Mouse (Mus musculus) yolk sac, embryonic 10.5 days (tissue): ENCODE data around the gene Dars2.
A peak's percentile ranks its signal among the peaks of the same experiment; 100 is the strongest.
"Not testable (repeated sequence)": the region's sequence is repeated elsewhere in the genome, so short reads cannot be mapped to it uniquely, and the experiment has no call there.

Experiments
- DNase-seq: peaks from one replicate; pipeline ENCODE4 v3.0.0-alpha.2; 2017; ENCODE audit warnings: low spot score

Dars2 gene

DNA sequence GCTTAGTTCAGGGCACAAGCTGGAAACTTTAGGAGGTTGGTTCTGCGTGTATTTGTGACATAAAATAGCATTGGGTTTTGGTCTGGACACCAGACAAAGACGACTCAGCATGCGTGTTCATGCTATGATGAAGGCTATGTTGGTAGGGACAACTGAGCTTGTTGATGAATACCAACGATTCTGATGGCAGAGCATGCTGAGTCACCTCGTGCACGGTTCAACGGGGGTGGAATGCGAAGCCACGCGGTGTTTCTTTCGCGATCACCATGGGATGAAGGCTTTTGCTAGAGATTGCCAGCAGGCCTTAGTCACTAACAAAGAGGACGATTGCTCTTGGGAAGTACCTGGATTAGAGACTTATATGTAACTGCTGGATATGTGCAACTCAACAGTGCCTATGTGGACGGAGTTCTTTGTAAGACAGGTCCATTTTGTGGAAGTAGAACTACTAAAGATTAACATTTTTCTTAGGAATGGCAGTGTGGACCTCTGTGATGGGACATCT, 35.1 kb downstream of the Dars2 start:
- DNase-seq: peak; percentile 48

DNA sequence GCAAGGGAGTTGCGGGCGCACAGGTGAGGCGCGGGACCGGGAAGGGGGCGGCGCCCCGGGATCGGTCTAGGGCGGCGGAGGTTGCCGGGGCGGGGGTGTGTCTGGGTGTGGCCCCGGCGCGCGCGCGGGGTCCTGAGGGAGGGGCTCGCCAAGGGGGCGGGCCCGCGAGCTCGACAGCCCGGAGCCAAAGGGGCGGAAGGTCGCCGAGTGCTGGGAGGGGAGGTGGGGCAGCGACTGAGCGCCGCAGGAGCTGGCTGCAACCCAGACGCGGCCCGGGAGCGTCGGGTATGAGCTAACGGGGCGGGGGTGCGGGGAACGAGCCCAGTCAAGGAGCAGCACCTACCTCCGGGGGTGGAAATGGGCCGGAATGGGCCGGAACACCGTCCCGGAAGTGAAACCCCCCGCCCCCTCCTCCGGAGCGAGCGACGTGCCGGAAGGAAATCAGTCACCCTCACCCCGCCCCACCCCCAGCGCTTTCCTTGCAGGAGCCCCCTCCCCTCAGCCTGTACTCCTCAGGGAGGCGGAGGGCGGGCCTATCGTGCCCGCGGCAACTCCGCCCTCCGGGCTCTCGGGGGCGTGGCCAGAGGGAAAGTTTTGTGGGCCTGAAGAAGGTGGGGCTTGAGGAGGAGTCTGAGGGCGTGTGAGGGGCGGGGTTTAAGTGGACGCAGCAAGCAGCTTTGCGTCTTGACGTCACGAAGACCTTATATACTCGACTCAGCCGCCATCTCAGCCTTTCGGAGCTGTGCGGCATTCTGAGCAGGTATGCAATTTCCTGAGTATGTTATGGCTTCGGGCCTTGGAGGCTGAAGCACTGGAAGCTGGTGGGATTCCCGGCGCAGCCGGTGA, 35.8 kb downstream of the Dars2 start, which contains the start of gene Zbtb37:
Zbtb37 (minus strand) TSS at position 415 of the 846 bp plus-strand sequence.
- DNase-seq: peak; percentile 100

- DNase-seq: no peak
Observed at GRCm38 (mm10) chr1:161033856-161034434, 36.5 kb downstream of the Dars2 start.

- no peak for DNase-seq
Observed at GRCm38 (mm10) chr1:161032345-161032744, 38.1 kb downstream of the Dars2 start.

DNA sequence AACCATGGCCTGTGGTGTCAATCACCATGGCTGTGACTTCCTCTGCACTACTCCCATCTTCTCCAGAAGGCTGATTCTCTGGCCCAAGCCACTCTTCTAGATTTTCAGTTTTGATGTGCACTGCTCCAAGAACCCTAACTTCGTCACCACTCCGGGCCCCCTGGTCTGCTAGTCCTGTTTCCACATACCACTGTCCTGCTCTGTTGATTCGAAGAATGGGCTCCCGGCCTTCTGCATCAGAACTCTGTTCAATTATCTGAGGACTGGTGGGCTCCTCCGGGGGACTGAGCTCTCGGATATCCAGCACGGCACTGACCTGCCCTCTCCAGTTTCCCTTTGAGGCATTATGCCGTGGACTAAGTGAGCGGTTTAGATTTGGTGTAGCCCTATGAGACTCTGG, 38.6 kb downstream of the Dars2 start:
- no peak for DNase-seq

- no peak for DNase-seq
Observed at GRCm38 (mm10) chr1:161030058-161030457, 40.4 kb downstream of the Dars2 start.

- not testable (repeated sequence) for DNase-seq
Observed at GRCm38 (mm10) chr1:161028427-161028826, 42.0 kb downstream of the Dars2 start.

GRCm38 (mm10) chr1:161027196-161027595, 43.3 kb downstream of the Dars2 start:
- no peak for DNase-seq

- DNase-seq: no peak
Observed at GRCm38 (mm10) chr1:161025410-161026210, 44.8 kb downstream of the Dars2 start.

DNA sequence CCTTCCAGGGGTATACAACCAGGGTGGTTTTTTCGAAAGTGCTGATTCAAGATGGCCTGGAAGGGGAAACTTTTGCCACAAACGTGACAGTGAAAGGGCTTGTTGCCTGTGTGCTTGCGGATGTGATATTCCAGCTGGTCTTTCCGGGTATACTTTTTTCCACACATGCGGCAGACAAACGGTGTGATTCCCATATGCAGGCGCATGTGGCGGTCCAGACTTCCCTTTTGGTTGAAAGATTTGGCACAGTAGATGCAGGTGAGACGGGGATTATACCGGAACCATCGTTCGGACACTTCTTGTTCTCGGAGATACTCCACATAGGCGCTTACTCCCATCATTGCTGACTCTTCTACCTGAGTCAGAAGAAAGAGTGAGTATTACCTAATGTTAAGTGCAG, 50.4 kb downstream of the Dars2 start:
- DNase-seq: no peak

- DNase-seq: no peak
Observed at GRCm38 (mm10) chr1:161016378-161016777, 54.1 kb downstream of the Dars2 start.

DNA sequence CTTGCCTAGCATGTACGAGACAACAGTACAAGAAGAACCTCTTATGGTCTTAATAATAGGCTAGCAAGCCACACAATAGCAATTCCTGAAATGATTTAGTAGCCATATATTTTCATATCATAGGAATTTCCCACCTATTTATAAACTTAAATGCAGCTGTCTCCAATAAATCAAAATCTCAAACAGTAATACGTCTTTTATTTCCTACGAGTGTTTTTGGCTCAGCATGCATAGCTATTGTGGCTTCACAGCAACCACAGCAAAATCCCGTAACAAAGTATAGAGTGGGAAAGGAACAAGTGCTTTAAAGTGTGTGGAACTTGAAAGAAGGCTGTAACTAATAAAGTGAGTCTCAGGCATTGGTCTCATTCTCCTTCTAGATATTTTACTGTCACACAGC, 60.0 kb downstream of the Dars2 start:
- DNase-seq: no peak

DNA sequence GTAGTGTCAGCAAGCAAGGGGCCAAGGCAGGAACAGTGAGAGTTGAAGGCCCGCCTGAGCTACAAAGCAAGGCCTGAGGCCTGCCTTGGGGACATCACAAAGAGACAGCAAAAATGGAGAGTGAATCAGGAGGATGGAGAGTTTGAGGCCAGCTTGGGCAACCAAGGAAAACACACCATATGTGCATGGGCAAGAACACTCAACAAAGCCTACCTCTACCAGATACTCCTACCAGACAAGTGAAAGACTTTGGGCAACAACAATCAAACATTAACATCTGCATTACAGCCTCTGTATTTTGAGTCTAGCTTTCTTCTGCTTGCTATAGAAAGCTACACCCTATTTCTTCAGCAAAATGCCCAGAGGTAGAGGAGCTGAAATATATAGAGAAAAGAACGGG, 62.4 kb downstream of the Dars2 start:
- DNase-seq: no peak

- no peak for DNase-seq
Observed at GRCm38 (mm10) chr1:161006471-161006870, 64.0 kb downstream of the Dars2 start.

DNA sequence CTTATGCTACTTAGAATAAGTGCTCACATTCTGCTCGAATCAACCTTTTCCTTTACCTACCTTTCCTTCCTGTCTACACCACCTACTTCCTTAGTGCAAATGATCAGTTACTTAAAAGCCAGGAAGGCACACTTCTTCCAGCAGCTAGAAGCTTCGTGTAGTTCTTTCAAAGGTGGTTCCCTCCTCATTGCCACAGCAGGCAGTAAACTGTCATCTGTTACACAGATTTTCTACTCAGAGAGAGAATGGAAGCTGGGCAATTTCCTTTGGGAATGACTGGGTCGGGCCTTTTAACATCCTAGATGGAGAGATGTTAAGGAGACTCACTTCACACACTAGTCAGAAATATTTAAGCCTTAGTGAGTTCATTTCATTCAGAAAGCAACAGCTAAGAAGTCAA, 64.9 kb downstream of the Dars2 start:
- no peak for DNase-seq

DNA sequence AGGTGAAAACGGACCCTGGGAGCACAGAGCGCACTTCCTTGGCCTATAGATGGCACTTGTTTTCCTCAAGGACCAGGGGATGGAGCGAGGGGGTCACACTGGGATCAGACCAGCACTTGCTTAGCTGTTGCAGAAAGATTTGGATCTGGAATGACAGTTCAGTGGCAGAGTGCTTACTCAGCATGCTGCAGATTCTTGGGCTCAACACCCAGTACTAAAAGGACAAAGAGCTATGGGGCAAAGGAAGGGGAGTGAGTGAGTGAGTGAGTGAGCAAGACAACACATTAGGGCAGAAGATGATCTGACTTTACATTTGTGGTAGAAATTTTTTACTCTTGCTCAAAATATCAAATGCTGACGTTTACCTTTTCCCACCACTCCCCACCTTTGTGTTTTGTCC, 65.5 kb downstream of the Dars2 start:
- no peak for DNase-seq

- DNase-seq: no peak
Observed at GRCm38 (mm10) chr1:160993851-160994250, 76.6 kb downstream of the Dars2 start.
